Mouse (Mus musculus) C2C12 (cell line): Measurements from ENCODE around the gene Sin3a.

Experiments used
- CEBPB ChIP-seq: IDR thresholded peaks from one replicate; pipeline ENCODE4 v1.6.1; 2011; ENCODE audit warnings: low read depth, mild to moderate bottlenecking, control low read depth, moderate library complexity
- CTCF ChIP-seq: IDR thresholded peaks from one replicate; pipeline ENCODE4 v1.5.1; 2011; ENCODE audit not compliant: control insufficient read depth, insufficient read depth, insufficient read length
- FOSL1 ChIP-seq: IDR thresholded peaks from one replicate; pipeline ENCODE4 v1.8.0; 2011; ENCODE audit warnings: mild to moderate bottlenecking, low read length; ENCODE audit not compliant: poor library complexity, insufficient read depth, severe bottlenecking
- MAX ChIP-seq: IDR thresholded peaks from one replicate; pipeline ENCODE4 v1.6.1; 2011; ENCODE audit warnings: mild to moderate bottlenecking, control low read depth
- MYOD1 ChIP-seq: IDR thresholded peaks from one replicate; pipeline ENCODE4 v1.6.1; 2011; ENCODE audit warnings: low read depth; ENCODE audit not compliant: control insufficient read depth, insufficient read length
- MYOG ChIP-seq: IDR thresholded peaks from one replicate; pipeline ENCODE4 v1.6.1; 2011; ENCODE audit not compliant: control insufficient read depth, insufficient read length; ENCODE audit errors: extremely low read depth
- USF1 ChIP-seq: IDR thresholded peaks from one replicate; pipeline ENCODE4 v1.6.1; 2011; ENCODE audit warnings: low read depth, mild to moderate bottlenecking, control low read depth, moderate library complexity

DNA sequence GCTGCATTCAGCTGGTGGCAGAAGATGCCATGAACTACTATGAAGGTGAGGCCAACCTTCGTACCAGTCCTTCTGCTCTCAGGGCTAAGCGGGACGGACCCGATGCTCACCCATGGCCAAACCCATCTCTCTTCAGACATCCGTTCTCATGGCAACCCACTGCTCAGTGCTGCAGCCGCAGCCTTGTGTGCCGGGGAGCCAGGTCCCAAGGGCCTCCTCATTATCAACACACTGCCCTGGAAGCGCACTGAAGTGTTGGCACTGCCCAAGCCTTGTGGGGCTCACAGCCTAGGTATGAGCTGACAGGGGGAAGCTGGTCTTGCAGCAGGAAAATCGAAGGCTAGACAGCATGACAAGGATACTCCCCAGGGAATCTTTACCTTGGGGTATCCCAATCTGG lies 67.3 kb downstream of the Sin3a start:
- no peak for TF ChIP-seq CEBPB
- TF ChIP-seq CTCF: no peak
- no peak for TF ChIP-seq MYOG
- TF ChIP-seq USF1: no peak
- no peak for TF ChIP-seq MYOD1
- TF ChIP-seq MAX: no peak
- TF ChIP-seq FOSL1: no peak
